In the genomic region with DNA sequence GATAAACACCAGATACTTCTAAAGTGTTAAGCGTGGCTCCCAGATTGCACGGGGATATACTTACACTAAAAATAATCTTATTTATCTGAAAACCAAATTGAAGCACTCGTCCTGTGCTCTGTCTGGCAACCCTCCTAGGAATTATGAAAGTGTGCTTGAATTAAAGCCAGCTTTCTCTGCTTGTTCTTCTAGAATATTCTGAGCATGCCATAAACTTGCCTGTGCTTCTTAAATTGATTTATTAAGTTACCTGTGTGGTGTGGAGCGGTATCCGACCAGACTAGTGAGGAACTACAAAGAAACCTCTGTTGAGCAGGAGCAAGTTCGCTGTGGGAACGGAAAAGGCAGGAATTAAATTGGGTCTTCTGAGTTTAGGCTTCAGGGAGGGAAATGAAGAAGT, we compare ENCODE assay signal across 12 mouse cellular contexts.
A peak's percentile ranks its signal among the peaks of the same experiment; 100 is the strongest.
DNase-seq lines count a peak whose midpoint lies in the region; ATAC-seq and TF ChIP-seq lines count a peak whose summit lies in the region.
"Had no signal": no experiment of that assay in that cellular context is flagged by ENCODE, and none has a peak within 500 bp of the region (broad histone marks: within the 10 kb centered on the region; RNA-seq: fewer than 3 reads in every experiment).

No protein-coding gene starts in this region.

- no peak overlapping the region for H3K9ac ChIP-seq in forebrain, postnatal 0 days
- no peak overlapping the region for H3K9ac ChIP-seq in forebrain, embryonic 13.5 days
- H3K9ac ChIP-seq in kidney, embryonic 15.5 days: no peak overlapping the region
- no peak overlapping the region for H3K9ac ChIP-seq in kidney, embryonic 14.5 days (ENCODE audit: low read depth, low read length)
- no peak overlapping the region for H3K9ac ChIP-seq in limb, embryonic 14.5 days (ENCODE audit: low read depth, low read length, severe bottlenecking)
- H3K9ac ChIP-seq in midbrain, embryonic 15.5 days: no peak overlapping the region
- H3K9ac ChIP-seq: hindbrain, embryonic 12.5 days; liver, embryonic 14.5 days had no signal

- no peaks in the 10 kb centered on the region for H3K9me3 ChIP-seq in forebrain, postnatal 0 days (ENCODE audit: low read length)
- H3K9me3 ChIP-seq in forebrain, embryonic 13.5 days (replicated peaks): no peaks in the 10 kb centered on the region
- H3K9me3 ChIP-seq in kidney, embryonic 15.5 days (replicated peaks): no peaks in the 10 kb centered on the region
- H3K9me3 ChIP-seq in kidney, embryonic 14.5 days (ENCODE audit: control insufficient read depth, low read length): no peaks in the 10 kb centered on the region
- no peaks in the 10 kb centered on the region for H3K9me3 ChIP-seq in limb, embryonic 14.5 days (ENCODE audit: control insufficient read depth, low read length)
- no peaks in the 10 kb centered on the region for H3K9me3 ChIP-seq in midbrain, embryonic 15.5 days
- H3K9me3 ChIP-seq: forebrain, embryonic 10.5 days; hindbrain, embryonic 12.5 days had no signal

- H3K36me3 ChIP-seq in forebrain, postnatal 0 days (ENCODE audit: insufficient read depth): no peaks in the 10 kb centered on the region
- H3K36me3 ChIP-seq in forebrain, embryonic 13.5 days (ENCODE audit: poor library complexity, severe bottlenecking): no peaks in the 10 kb centered on the region
- no peaks in the 10 kb centered on the region for H3K36me3 ChIP-seq in kidney, embryonic 15.5 days
- no peaks in the 10 kb centered on the region for H3K36me3 ChIP-seq in kidney, embryonic 14.5 days (ENCODE audit: control insufficient read depth, insufficient read depth, low read length)
- no peaks in the 10 kb centered on the region for H3K36me3 ChIP-seq in limb, embryonic 14.5 days (ENCODE audit: control insufficient read depth, insufficient read depth, low read length)
- H3K36me3 ChIP-seq in midbrain, embryonic 15.5 days (replicated peaks): no peaks in the 10 kb centered on the region
- H3K36me3 ChIP-seq: forebrain, embryonic 10.5 days; hindbrain, embryonic 12.5 days had no signal

- H3K27me3 ChIP-seq in forebrain, postnatal 0 days (ENCODE audit: insufficient read depth, low read length): no peaks in the 10 kb centered on the region
- no peaks in the 10 kb centered on the region for H3K27me3 ChIP-seq in forebrain, embryonic 13.5 days
- no peaks in the 10 kb centered on the region for H3K27me3 ChIP-seq in kidney, embryonic 15.5 days
- H3K27me3 ChIP-seq in kidney, embryonic 14.5 days (ENCODE audit: control insufficient read depth, insufficient read depth, low read length): no peaks in the 10 kb centered on the region
- no peaks in the 10 kb centered on the region; the same call in 1 of the 2 replicates for H3K27me3 ChIP-seq in limb, embryonic 14.5 days (ENCODE audit: control insufficient read depth, insufficient read depth, low read length)
- no peaks in the 10 kb centered on the region for H3K27me3 ChIP-seq in midbrain, embryonic 15.5 days (replicated peaks)
- H3K27me3 ChIP-seq: hindbrain, embryonic 12.5 days had no signal

- no peak for TF ChIP-seq POLR2A in limb, embryonic 14.5 days (IDR thresholded peaks at IDR 0.05; ENCODE audit: borderline replicate concordance, extremely low read depth, insufficient read depth, insufficient read length)

- no peak for TF ChIP-seq CTCF in forebrain, postnatal 0 days (IDR thresholded peaks at IDR 0.05; ENCODE audit: low read depth)

- ATAC-seq in forebrain, postnatal 0 days: no peak
- no peak for ATAC-seq in forebrain, embryonic 13.5 days
- no peak for ATAC-seq in kidney, embryonic 15.5 days (replicated peaks; ENCODE audit: low FRiP score)
- ATAC-seq in kidney, embryonic 14.5 days (ENCODE audit: low FRiP score, low TSS enrichment): no peak
- no peak for ATAC-seq in limb, embryonic 14.5 days (ENCODE audit: low FRiP score, low read depth)
- no peak for ATAC-seq in midbrain, embryonic 15.5 days (replicated peaks)

- 0 out of 2 replicates have a peak, but pooled peaks cover 3% of the 10 kb centered on the region for H3K4me1 ChIP-seq in forebrain, postnatal 0 days (ENCODE audit: insufficient read depth)
- no peaks in the 10 kb centered on the region for H3K4me1 ChIP-seq in forebrain, embryonic 13.5 days
- H3K4me1 ChIP-seq in kidney, embryonic 15.5 days: peaks cover 30% of the 10 kb centered on the region
- H3K4me1 ChIP-seq in kidney, embryonic 14.5 days (ENCODE audit: control insufficient read depth, insufficient read depth, low read length): peaks cover 6% of the 10 kb centered on the region; the same call in 1 of the 2 replicates
- H3K4me1 ChIP-seq in brown adipose tissue, adult 24 weeks (ENCODE audit: control insufficient read depth, insufficient read depth, insufficient read length, low read length): peaks cover 5% of the 10 kb centered on the region; the same call in 1 of the 2 replicates
- H3K4me1 ChIP-seq in limb, embryonic 14.5 days (ENCODE audit: control insufficient read depth, insufficient read depth, low read length): peaks cover 36% of the 10 kb centered on the region
- no peaks in the 10 kb centered on the region for H3K4me1 ChIP-seq in midbrain, embryonic 15.5 days
- H3K4me1 ChIP-seq: hindbrain, embryonic 12.5 days had no signal

- no peak overlapping the region for H3K4me2 ChIP-seq in forebrain, postnatal 0 days (ENCODE audit: low read depth)
- H3K4me2 ChIP-seq in forebrain, embryonic 13.5 days: no peak overlapping the region
- H3K4me2 ChIP-seq in kidney, embryonic 15.5 days: no peak overlapping the region
- no peak overlapping the region for H3K4me2 ChIP-seq in kidney, embryonic 14.5 days (replicated peaks; ENCODE audit: low read depth, low read length)
- H3K4me2 ChIP-seq in limb, embryonic 14.5 days (replicated peaks; ENCODE audit: low read depth, low read length, severe bottlenecking): peak overlapping the region; percentile 10
- no peak overlapping the region for H3K4me2 ChIP-seq in midbrain, embryonic 15.5 days
- H3K4me2 ChIP-seq: hindbrain, embryonic 12.5 days had no signal

- H3K4me3 ChIP-seq in forebrain, postnatal 0 days (ENCODE audit: low read depth, low read length): no peak overlapping the region
- H3K4me3 ChIP-seq in forebrain, embryonic 13.5 days: no peak overlapping the region
- no peak overlapping the region for H3K4me3 ChIP-seq in kidney, embryonic 15.5 days (replicated peaks)
- no peak overlapping the region for H3K4me3 ChIP-seq in kidney, embryonic 14.5 days (ENCODE audit: low read length)
- no peak overlapping the region for H3K4me3 ChIP-seq in brown adipose tissue, adult 24 weeks (ENCODE audit: insufficient read depth, low read depth, low read length)
- no peak overlapping the region for H3K4me3 ChIP-seq in limb, embryonic 14.5 days (replicated peaks; ENCODE audit: low read length)
- H3K4me3 ChIP-seq in midbrain, embryonic 15.5 days: no peak overlapping the region
- H3K4me3 ChIP-seq: forebrain, embryonic 10.5 days; hindbrain, embryonic 12.5 days had no signal

- DNase-seq in forebrain, postnatal 0 days: peak; percentile 5
- no peak for DNase-seq in limb, embryonic 14.5 days (ENCODE audit: low spot score)
- DNase-seq in embryo, embryonic 10.5 days (ENCODE audit: low spot score): no peak

- H3K27ac ChIP-seq in forebrain, postnatal 0 days (ENCODE audit: low read depth, low read length): no peak overlapping the region
- H3K27ac ChIP-seq in forebrain, embryonic 13.5 days: no peak overlapping the region
- H3K27ac ChIP-seq in kidney, embryonic 15.5 days: 0 out of 2 replicates have a peak overlapping the region, but pooled peaks have one; percentile 13
- H3K27ac ChIP-seq in kidney, embryonic 14.5 days (ENCODE audit: low read depth, low read length): no peak overlapping the region
- peak overlapping the region; percentile 61; the same call in 1 of the 2 replicates for H3K27ac ChIP-seq in brown adipose tissue, adult 24 weeks (replicated peaks; ENCODE audit: low read depth, low read length)
- H3K27ac ChIP-seq in limb, embryonic 14.5 days (replicated peaks; ENCODE audit: low read depth, low read length): no peak overlapping the region
- no peak overlapping the region for H3K27ac ChIP-seq in midbrain, embryonic 15.5 days
- H3K27ac ChIP-seq: forebrain, embryonic 10.5 days; hindbrain, embryonic 12.5 days; kidney, postnatal 0 days; liver, embryonic 14.5 days had no signal

- WGBS in forebrain, postnatal 0 days: 57% methylated on average over 7 of the region's 7 CpGs
- 83% methylated on average over 7 of the region's 7 CpGs for WGBS in forebrain, embryonic 13.5 days
- WGBS in kidney, embryonic 15.5 days: 59% methylated on average over 7 of the region's 7 CpGs
- 64% methylated on average over 7 of the region's 7 CpGs for WGBS in kidney, embryonic 14.5 days
- WGBS in limb, embryonic 14.5 days: 24% methylated on average over 7 of the region's 7 CpGs
- 82% methylated on average over 7 of the region's 7 CpGs for WGBS in midbrain, embryonic 15.5 days

Comparison
In these comparisons a context has a peak if more than half of its experiments do, and no peak if none do; other contexts are left out.
1. H3K27ac ChIP-seq: peak in kidney, embryonic 15.5 days (single experiment) and brown adipose tissue, adult 24 weeks (single experiment); none in forebrain, postnatal 0 days (single experiment), forebrain, embryonic 13.5 days (single experiment), kidney, embryonic 14.5 days (single experiment), limb, embryonic 14.5 days (single experiment) and midbrain, embryonic 15.5 days (single experiment).